Mouse (Mus musculus) intestine, embryonic 16.5 days (tissue): ENCODE results near the gene Keg1. TPM values are rescaled to one million over a fixed set of nuclear protein-coding genes. Genes with fewer than 3 reads are reported as not detected.
"Not testable (repeated sequence)": the region's sequence is repeated elsewhere in the genome, so short reads cannot be mapped to it uniquely, and the experiment has no call there.

Experiments
- ATAC-seq: fragments of 200-750 bp; cut with Nextera tagmentation; 2 replicates; pipeline ENCODE4 v1.8.0; 2017; ENCODE audit warnings: moderate TSS enrichment, moderate library complexity
- H3K27ac ChIP-seq: fragments of 300-500 bp; sonication (generic); 2 replicates; pipeline ENCODE4 v1.5.1; 2014; ENCODE audit warnings: mild to moderate bottlenecking, low read length
- H3K27me3 ChIP-seq: fragments of 300-500 bp; sonication (generic); replicated peaks from 2 replicates; pipeline ENCODE4 v1.6.1; 2014; ENCODE audit warnings: low read length, control low read depth, mixed read lengths; ENCODE audit not compliant: control insufficient read depth, insufficient read depth
- H3K36me3 ChIP-seq: fragments of 300-500 bp; sonication (generic); 2 replicates; pipeline ENCODE4 v1.6.1; 2014; ENCODE audit warnings: low read length, control low read depth; ENCODE audit not compliant: control insufficient read depth, insufficient read depth
- H3K4me1 ChIP-seq: fragments of 300-500 bp; sonication (generic); 2 replicates; pipeline ENCODE4 v1.6.1; 2014; ENCODE audit warnings: low read length, control low read depth, mixed read lengths; ENCODE audit not compliant: control insufficient read depth, insufficient read depth
- H3K4me2 ChIP-seq: fragments of 300-500 bp; sonication (generic); 2 replicates; pipeline ENCODE4 v1.6.1; 2014; ENCODE audit warnings: low read depth, low read length, control low read depth
- H3K4me3 ChIP-seq: fragments of 300-500 bp; sonication (generic); 2 replicates; pipeline ENCODE4 v1.5.1; 2014; ENCODE audit warnings: mild to moderate bottlenecking, low read length
- H3K9ac ChIP-seq: fragments of 300-500 bp; sonication (generic); 2 replicates; pipeline ENCODE4 v1.6.1; 2014; ENCODE audit warnings: low read depth, low read length
- H3K9me3 ChIP-seq: fragments of 300-500 bp; sonication (generic); 2 replicates; pipeline ENCODE4 v1.6.1; 2016; ENCODE audit warnings: low read length, control low read depth; ENCODE audit not compliant: control insufficient read depth
- WGBS: fragments of 180-500 bp; shearing (Covaris S2); extraction: QIAGEN DNeasy Blood & Tissue Kit; methylation state at CpG from one replicate; pipeline ENCODE4 v1.1.7; 2014; 5-methylcytosine and 5-hydroxymethylcytosine counted together
- polyA plus RNA-seq: library from polyadenylated mRNA; unstranded; fragments of >200 nt; fragmentation: Nextera tagmentation; extraction: Ambion mirVana; gene quantifications from 2 replicates; pipeline ENCODE4 v1.2.1, GENCODE M21; 2015

Keg1 gene
- polyA plus RNA-seq, 1 experiment from 2014 or later = 3.4 TPM

DNA sequence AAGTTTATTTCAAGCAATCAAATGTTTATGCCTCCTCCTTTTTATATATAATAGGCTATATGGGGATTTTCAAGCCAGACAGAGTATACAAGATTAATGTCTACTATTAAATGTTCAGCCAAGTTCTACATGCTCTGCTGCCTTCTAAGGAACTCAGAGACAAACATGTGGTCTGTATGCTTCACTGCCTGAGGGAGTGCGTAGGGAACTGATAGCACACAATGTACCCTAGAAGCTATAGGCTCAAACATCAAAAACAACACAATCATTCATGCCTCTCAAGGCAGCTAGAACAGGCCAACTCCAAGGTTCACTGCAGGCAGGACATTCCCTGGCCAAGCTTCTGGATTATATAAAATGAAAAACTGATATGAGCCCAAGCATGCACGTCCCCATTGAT lies 12.9 kb downstream of the Keg1 start:
- no peaks in the 10 kb centered on the region for H3K36me3 ChIP-seq
- WGBS = 76% methylated on average over 2 of the region's 2 CpGs
- no peak overlapping the region for H3K9ac ChIP-seq
- H3K27ac ChIP-seq = no peak overlapping the region
- no peak overlapping the region for H3K4me2 ChIP-seq
- no peak overlapping the region for H3K4me3 ChIP-seq
- no peaks in the 10 kb centered on the region for H3K9me3 ChIP-seq
- H3K27me3 ChIP-seq = no peaks in the 10 kb centered on the region
- no peaks in the 10 kb centered on the region for H3K4me1 ChIP-seq
- no peak for ATAC-seq

DNA sequence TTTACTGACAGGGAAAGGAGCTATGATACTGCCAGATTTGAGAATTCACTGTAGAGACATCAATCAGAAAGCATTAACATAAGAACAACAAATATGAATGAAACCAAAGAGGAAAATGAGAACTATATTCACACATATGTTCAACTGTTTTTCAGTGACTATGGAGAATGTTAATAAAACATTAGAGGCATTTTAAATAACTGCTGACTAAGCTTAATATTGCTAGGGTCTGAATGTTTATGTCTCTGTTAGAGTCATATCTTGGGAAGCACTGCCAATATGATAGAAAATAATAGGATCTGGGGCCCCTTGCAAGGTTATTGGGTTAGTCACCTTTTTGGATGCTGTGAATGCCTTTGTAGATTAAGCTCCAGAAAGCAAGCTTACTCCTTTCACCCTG lies 13.4 kb downstream of the Keg1 start:
- Histone ChIP-seq H3K9me3 (no peaks in the 10 kb centered on the region), H3K4me3 (no peak overlapping the region), H3K9ac (no peak overlapping the region), H3K36me3 (no peaks in the 10 kb centered on the region), H3K27ac (no peak overlapping the region), H3K4me2 (no peak overlapping the region), H3K27me3 (no peaks in the 10 kb centered on the region), H3K4me1 (no peaks in the 10 kb centered on the region)
- ATAC-seq = no peak

DNA sequence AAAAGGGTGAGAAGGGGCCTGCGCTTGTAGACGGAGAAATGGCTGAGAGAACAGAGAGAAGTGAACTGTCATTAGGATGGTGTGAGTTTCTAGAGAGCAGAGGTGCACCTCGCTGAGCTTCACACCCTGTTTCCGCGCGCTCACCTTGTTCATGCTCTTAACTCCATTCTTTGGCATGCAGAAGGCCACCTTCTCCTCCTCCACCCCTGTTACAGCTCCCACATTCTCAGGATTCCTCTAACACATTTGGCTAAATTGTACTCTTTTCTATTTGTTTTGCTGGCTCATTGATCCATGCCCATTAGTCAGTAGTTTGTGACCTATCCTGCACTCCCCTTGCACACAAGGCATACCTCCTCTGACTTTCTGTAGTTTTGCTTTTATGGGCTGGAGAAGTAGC lies 23.6 kb downstream of the Keg1 start:
- ATAC-seq = no peak
- H3K4me1 ChIP-seq = no peaks in the 10 kb centered on the region
- no peaks in the 10 kb centered on the region for H3K27me3 ChIP-seq
- H3K27ac ChIP-seq = no peak overlapping the region
- no peaks in the 10 kb centered on the region for H3K36me3 ChIP-seq
- no peak overlapping the region for H3K4me3 ChIP-seq
- H3K9ac ChIP-seq = no peak overlapping the region
- 76% methylated on average over 6 of the region's 6 CpGs for WGBS
- no peaks in the 10 kb centered on the region for H3K9me3 ChIP-seq
- H3K4me2 ChIP-seq = no peak overlapping the region

GRCm38 (mm10) chr19:12720463-12720862 lies 24.9 kb downstream of the Keg1 start:
- Histone ChIP-seq H3K9me3 (no peaks in the 10 kb centered on the region), H3K27ac (no peak overlapping the region), H3K4me1 (no peaks in the 10 kb centered on the region), H3K4me3 (no peak overlapping the region), H3K27me3 (no peaks in the 10 kb centered on the region), H3K9ac (no peak overlapping the region), H3K36me3 (no peaks in the 10 kb centered on the region), H3K4me2 (no peak overlapping the region)
- 68% methylated on average over 2 of the region's 2 CpGs for WGBS
- ATAC-seq = no peak

DNA sequence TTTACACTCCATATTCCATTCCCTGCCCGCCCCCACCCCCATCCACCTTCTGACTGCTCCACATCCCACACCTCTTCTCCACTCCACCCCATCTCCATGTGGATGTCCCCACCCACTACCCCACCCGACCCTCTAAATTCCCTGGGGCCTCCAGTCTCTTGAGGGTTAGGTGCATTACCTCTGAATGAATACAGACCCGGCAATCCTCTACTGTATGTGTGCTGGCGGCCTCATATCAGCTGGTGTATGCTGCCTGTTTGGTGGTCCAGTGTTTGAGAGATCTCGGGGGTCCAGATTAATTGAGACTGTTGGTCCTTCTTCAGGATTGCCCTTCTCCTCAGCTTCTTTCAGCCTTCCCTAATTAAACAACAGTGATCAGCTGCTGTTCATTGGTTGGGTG lies 25.3 kb downstream of the Keg1 start:
- 86% methylated on average over 5 of the region's 5 CpGs for WGBS
- H3K4me2 ChIP-seq, H3K27me3 ChIP-seq, H3K4me3 ChIP-seq, ATAC-seq, H3K9ac ChIP-seq, H3K9me3 ChIP-seq, H3K4me1 ChIP-seq, H3K27ac ChIP-seq, H3K36me3 ChIP-seq: not testable (repeated sequence)

DNA sequence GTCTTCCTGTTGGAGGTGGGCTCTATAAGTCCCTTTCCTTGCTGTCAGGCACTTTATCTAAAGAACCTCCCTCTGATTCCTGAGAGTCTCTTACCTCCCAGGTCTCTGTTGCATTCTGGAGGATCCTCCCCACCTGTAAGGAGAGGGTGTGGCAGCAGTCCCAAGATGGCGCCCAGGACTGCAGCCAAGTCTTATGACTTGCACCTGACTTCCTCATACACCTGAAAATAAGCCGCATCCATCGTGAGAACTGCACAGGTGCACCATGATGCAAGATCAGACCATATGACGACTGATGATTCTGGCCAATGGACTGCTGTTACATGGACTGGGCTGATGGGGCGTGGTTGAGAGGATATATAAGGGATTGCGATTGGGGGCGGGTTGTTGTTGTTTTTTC lies 26.0 kb downstream of the Keg1 start:
- not testable (repeated sequence) for H3K27ac ChIP-seq, H3K36me3 ChIP-seq, H3K4me2 ChIP-seq, H3K9me3 ChIP-seq, H3K27me3 ChIP-seq, H3K4me3 ChIP-seq, H3K9ac ChIP-seq, ATAC-seq, H3K4me1 ChIP-seq
- WGBS = 92% methylated on average over 7 of the region's 7 CpGs

DNA sequence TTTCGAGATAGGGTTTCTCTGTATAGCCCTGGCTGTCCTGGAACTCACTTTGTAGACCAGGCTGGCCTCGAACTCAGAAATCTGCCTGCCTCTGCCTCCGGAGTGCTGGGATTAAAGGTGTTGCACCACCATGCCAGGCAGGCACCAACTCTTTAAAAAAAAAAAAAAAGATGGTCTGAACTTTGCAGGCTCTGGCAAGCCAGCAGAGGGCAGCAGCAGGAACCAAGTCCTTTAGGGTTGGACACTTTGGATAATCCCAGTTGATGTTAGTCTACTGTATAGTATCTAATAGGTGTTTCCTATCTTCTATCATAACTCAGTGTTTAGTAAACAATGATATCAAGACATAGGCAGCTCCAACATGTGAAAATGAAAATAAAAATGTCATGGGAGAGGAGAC lies 26.7 kb downstream of the Keg1 start:
- Histone ChIP-seq H3K9ac (no peak overlapping the region), H3K4me3 (no peak overlapping the region), H3K27me3 (no peaks in the 10 kb centered on the region), H3K4me1 (no peaks in the 10 kb centered on the region), H3K27ac (no peak overlapping the region), H3K4me2 (no peak overlapping the region), H3K36me3 (no peaks in the 10 kb centered on the region), H3K9me3 (no peaks in the 10 kb centered on the region)
- 58% methylated on average over 2 of the region's 3 CpGs for whole genome bisulfite sequencing
- no peak for ATAC-seq

- 84% methylated on average over 1 of the region's 1 CpGs for WGBS
- Histone ChIP-seq H3K4me2 (no peak overlapping the region), H3K4me3 (no peak overlapping the region), H3K27me3 (no peaks in the 10 kb centered on the region), H3K9me3 (no peaks in the 10 kb centered on the region), H3K4me1 (no peaks in the 10 kb centered on the region), H3K9ac (no peak overlapping the region), H3K27ac (no peak overlapping the region), H3K36me3 (no peaks in the 10 kb centered on the region)
- no peak for ATAC-seq
These were observed 30.3 kb downstream of the Keg1 start for GRCm38 (mm10) chr19:12725851-12726250.

DNA sequence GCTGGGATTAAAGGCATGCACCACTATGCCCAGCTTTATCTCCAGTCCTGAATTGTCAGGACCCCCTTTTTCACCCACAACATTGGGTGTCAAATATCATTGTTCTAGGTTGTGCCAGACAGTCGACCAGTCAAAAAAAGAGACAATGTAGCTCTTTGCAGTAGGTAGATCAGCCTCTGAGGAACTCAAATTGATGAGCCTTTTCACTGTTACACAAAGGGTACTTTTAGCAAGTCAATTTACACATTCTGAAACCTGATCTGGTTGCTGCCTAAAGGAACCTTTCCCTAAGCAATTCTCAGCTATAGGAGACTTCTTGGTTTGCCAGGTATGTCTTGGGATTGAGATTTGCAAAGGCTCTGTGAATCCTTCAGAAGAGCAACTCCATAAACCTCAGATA lies 35.5 kb downstream of the Keg1 start:
- Histone ChIP-seq H3K27ac (no peak overlapping the region), H3K4me2 (no peak overlapping the region), H3K4me1 (no peaks in the 10 kb centered on the region), H3K4me3 (no peak overlapping the region), H3K9me3 (no peaks in the 10 kb centered on the region), H3K9ac (no peak overlapping the region), H3K27me3 (no peaks in the 10 kb centered on the region), H3K36me3 (no peaks in the 10 kb centered on the region)
- no peak for ATAC-seq
- 59% methylated on average over 1 of the region's 1 CpGs for WGBS

- 76% methylated on average over 2 of the region's 2 CpGs for WGBS
- Histone ChIP-seq H3K27me3 (no peaks in the 10 kb centered on the region), H3K4me1 (no peaks in the 10 kb centered on the region), H3K27ac (no peak overlapping the region), H3K9ac (no peak overlapping the region), H3K36me3 (no peaks in the 10 kb centered on the region), H3K4me2 (no peak overlapping the region), H3K9me3 (no peaks in the 10 kb centered on the region), H3K4me3 (no peak overlapping the region)
- ATAC-seq = no peak
These were observed 36.4 kb downstream of the Keg1 start for GRCm38 (mm10) chr19:12731950-12732349.
